Mouse (Mus musculus) testis, adult 2 months (tissue): ENCODE measurements at regions not wholly inside any gene's neighbourhood (a gene's known extent, or its start where the extent isn't known, plus 50 kb on each side); places are given as distances from the start of the nearest gene placed in this dataset.

ENCODE experiments used
- H3K27ac ChIP-seq: fragments of 200-500 bp; 2 replicates; pipeline ENCODE4 v1.5.1; 2012; ENCODE audit warnings: low read depth, low read length; ENCODE audit not compliant: control insufficient read depth, insufficient read depth
- H3K27me3 ChIP-seq: fragments of 200-500 bp; 2 replicates; pipeline ENCODE4 v1.6.1; 2012; ENCODE audit warnings: mild to moderate bottlenecking, low read length, moderate library complexity; ENCODE audit not compliant: control insufficient read depth, insufficient read depth
- H3K36me3 ChIP-seq: fragments of 200-500 bp; 2 replicates; pipeline ENCODE4 v1.6.1; 2012; ENCODE audit warnings: mild to moderate bottlenecking, low read length; ENCODE audit not compliant: control insufficient read depth, insufficient read depth
- H3K4me1 ChIP-seq: fragments of 200-500 bp; 2 replicates; pipeline ENCODE4 v1.6.1; 2012; ENCODE audit warnings: low read length; ENCODE audit not compliant: control insufficient read depth, insufficient read depth
- H3K4me3 ChIP-seq: fragments of 200-500 bp; 2 replicates; pipeline ENCODE4 v1.5.1; 2012; ENCODE audit warnings: low read depth, mild to moderate bottlenecking, low read length, moderate library complexity, mixed read lengths; ENCODE audit not compliant: control insufficient read depth
- CTCF ChIP-seq: fragments of 200-500 bp; IDR thresholded peaks from 2 replicates; pipeline ENCODE4 v1.5.1; 2012; ENCODE audit warnings: low read depth, mild to moderate bottlenecking, inconsistent platforms, low read length, moderate library complexity; ENCODE audit not compliant: control insufficient read depth, insufficient read depth, insufficient replicate concordance
- POLR2A ChIP-seq: fragments of 200-500 bp; IDR thresholded peaks from 2 replicates; pipeline ENCODE4 v1.6.1; 2012; ENCODE audit warnings: low read depth, mild to moderate bottlenecking, inconsistent platforms, low read length, moderate library complexity; ENCODE audit not compliant: control insufficient read depth

GRCm38 (mm10) chr10:115716178-115716577, 100.5 kb upstream of the Tspan8 start:
- TF ChIP-seq POLR2A, result no peak
- no peak for TF ChIP-seq CTCF
- Histone ChIP-seq H3K4me1 (no peaks in the 10 kb centered on the region), H3K27ac (no peak overlapping the region), H3K27me3 (no peaks in the 10 kb centered on the region), H3K36me3 (no peaks in the 10 kb centered on the region), H3K4me3 (no peak overlapping the region; the same call in 1 of the 2 replicates)

GRCm38 (mm10) chr10:115717064-115717463, 99.6 kb upstream of the Tspan8 start:
- no peaks in the 10 kb centered on the region for H3K4me1 ChIP-seq
- H3K36me3 ChIP-seq, result no peaks in the 10 kb centered on the region
- no peak overlapping the region for H3K27ac ChIP-seq
- no peak overlapping the region for H3K4me3 ChIP-seq
- TF ChIP-seq POLR2A, result no peak
- TF ChIP-seq CTCF, result no peak
- H3K27me3 ChIP-seq, result no peaks in the 10 kb centered on the region

GRCm38 (mm10) chr10:115722589-115722988, 94.0 kb upstream of the Tspan8 start:
- Histone ChIP-seq H3K4me3 (no peak overlapping the region), H3K27me3 (no peaks in the 10 kb centered on the region), H3K27ac (no peak overlapping the region), H3K4me1 (no peaks in the 10 kb centered on the region), H3K36me3 (no peaks in the 10 kb centered on the region)
- TF ChIP-seq POLR2A, result no peak
- TF ChIP-seq CTCF, result no peak

GRCm38 (mm10) chr10:115742634-115743347, 73.8 kb upstream of the Tspan8 start:
- Histone ChIP-seq H3K4me3 (no peak overlapping the region), H3K27me3 (no peaks in the 10 kb centered on the region), H3K4me1 (peaks cover 2% of the 10 kb centered on the region; the same call in 1 of the 2 replicates), H3K27ac (no peak overlapping the region), H3K36me3 (no peaks in the 10 kb centered on the region)
- TF ChIP-seq CTCF (no peak), POLR2A (no peak)

GRCm38 (mm10) chr10:115749844-115750243, 66.8 kb upstream of the Tspan8 start:
- H3K36me3 ChIP-seq, result no peaks in the 10 kb centered on the region
- no peaks in the 10 kb centered on the region for H3K4me1 ChIP-seq
- TF ChIP-seq CTCF, result no peak
- no peak for TF ChIP-seq POLR2A
- no peak overlapping the region for H3K4me3 ChIP-seq
- no peak overlapping the region for H3K27ac ChIP-seq
- no peaks in the 10 kb centered on the region for H3K27me3 ChIP-seq

- H3K27me3 ChIP-seq, result no peaks in the 10 kb centered on the region
- no peaks in the 10 kb centered on the region for H3K36me3 ChIP-seq
- TF ChIP-seq POLR2A (no peak), CTCF (no peak)
- H3K4me3 ChIP-seq, result no peak overlapping the region
- H3K27ac ChIP-seq, result no peak overlapping the region
- no peaks in the 10 kb centered on the region for H3K4me1 ChIP-seq
These were observed 66.4 kb upstream of the Tspan8 start for GRCm38 (mm10) chr10:115750250-115750649.

GRCm38 (mm10) chr10:115758667-115759066, 58.0 kb upstream of the Tspan8 start:
- H3K27me3 ChIP-seq, result no peaks in the 10 kb centered on the region
- H3K4me3 ChIP-seq, result no peak overlapping the region
- no peaks in the 10 kb centered on the region for H3K36me3 ChIP-seq
- no peak for TF ChIP-seq POLR2A
- H3K4me1 ChIP-seq, result no peaks in the 10 kb centered on the region
- no peak overlapping the region for H3K27ac ChIP-seq
